Mouse (Mus musculus): ENCODE data around the gene Minar1.

Minar1 gene

DNA sequence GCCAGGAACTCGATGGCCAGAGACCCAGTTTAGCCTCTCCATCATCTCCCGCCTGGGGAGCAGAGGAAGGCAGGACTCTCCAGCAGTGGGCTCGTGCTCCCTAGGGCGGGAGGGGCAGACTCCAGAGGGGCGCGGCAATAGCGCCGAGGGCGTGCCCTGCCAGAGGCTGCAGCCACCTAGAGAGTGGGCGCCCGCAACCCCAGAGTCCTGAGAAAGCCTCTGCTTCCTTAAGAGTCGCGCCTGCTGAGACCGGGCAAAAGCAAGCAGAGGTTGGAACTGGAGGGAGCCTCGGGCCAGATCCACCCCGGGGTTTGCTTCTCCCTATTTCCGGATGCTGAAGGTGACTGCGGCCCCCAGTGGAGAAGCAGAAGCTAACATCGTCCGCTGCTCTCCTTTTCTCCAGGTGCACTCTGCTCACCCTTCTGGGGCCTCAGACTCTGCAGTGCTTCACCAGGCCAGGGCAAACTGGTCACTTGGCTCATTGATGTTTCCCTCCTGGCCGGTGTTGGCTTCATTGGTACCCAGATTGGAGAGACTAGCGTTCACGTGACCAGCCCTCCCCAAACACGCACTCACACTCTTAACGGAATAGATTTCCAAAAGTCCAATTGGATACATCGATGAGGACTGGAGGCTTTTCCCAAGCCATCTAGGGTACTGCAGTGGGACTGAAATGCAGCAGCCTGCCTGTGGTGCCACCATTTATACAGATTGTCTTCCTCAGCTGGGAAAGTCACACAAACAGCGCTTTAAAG is at the start of gene Minar1:
Gene Minar1 (minus strand): TSS at position 120 of the 755 bp plus-strand sequence.
- in situ Hi-C loops (cut with MboI, MseI): no loop called here

DNA sequence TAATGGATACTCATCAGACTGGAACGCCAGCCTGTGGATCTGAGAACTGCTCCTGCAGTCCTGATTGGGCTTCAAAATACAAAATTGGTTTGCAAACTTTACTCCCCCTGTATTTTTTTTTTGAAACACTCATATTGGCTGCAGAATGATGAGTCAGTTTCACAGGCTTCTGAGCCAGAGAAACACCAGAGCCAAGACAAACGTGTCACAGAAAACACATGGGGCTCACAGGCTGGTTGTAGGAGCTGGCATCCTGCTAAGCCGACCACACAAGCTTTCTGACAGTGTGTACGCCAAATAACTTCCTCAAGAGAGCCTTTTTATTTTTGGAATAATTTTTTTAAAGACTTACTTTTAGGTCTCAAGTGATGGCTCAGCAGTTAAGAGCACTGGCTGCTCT is 47.0 kb upstream of the Minar1 start:
- in situ Hi-C loops (cut with MboI, MseI): no loop called here

DNA sequence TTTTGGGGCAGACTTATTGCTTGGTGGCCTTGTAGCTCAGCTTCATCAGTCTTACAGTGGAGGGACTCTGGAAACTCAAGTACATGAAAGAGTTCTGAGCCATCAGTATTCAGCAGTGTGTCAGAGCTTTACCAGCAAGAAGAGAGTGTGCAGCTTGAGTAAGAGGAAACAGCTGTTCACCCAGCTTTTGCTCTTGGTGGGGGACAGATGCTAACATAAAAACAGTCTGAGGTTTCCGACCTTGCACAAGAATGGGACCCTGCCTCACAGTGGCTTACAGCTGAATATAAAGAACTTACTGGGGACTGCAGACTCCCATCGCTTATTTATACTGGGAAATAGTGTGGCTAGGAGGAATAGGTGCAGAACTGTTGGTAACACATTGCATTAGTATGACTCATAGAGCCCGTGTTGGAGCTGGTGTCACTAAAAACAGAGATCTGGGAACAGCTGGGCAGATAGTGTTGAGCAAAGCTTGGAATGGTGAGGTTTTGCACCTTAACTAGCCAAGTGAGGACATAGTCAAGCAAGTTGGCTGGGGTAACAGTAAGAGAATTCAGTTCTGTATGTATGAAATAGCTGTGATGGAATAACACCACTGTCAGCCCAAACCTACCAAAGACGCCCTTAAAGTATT is 44.5 kb upstream of the Minar1 start:
- in situ Hi-C loops (cut with MboI, MseI): no loop called here

DNA sequence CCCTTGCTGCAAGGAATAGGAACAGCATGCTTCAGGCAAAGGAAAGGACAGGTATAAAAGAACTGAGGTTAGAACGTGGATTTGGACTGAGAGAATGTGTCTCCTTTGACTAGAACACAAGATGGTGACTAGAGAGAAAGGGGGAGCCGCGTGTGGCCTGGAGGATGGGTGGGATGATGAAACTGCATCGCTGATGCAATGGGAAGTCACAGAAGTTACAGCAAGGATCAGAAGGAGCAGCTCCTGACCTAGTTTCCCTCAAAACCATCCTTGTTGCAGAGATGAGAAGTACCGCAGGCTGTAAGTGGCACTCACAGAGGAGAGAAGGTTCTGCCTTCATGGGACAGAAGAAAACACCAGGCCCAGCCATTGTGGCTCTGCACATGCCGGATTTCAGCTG is 28.0 kb upstream of the Minar1 start:
- in situ Hi-C loops (cut with MboI, MseI): no loop called here

DNA sequence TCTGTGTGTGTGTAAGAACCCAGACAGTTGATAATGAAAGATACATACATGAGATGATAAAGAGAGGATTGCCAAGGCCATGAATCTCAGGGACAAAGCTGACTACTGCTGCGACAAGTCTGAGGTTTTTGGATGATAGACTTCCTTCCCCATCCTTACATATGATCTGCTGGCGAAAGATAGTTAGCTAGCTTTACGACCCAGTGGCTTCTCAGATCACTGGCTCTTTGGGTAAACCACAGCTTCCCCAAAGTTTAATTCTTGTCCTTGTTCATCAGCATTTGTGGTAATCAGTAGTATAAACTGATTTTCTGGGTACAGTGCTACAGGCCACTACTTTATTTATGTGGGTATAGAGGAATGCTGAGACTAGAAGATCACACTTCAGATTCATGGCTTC is 14.5 kb upstream of the Minar1 start:
- in situ Hi-C loops (cut with MboI, MseI): no loop called here

DNA sequence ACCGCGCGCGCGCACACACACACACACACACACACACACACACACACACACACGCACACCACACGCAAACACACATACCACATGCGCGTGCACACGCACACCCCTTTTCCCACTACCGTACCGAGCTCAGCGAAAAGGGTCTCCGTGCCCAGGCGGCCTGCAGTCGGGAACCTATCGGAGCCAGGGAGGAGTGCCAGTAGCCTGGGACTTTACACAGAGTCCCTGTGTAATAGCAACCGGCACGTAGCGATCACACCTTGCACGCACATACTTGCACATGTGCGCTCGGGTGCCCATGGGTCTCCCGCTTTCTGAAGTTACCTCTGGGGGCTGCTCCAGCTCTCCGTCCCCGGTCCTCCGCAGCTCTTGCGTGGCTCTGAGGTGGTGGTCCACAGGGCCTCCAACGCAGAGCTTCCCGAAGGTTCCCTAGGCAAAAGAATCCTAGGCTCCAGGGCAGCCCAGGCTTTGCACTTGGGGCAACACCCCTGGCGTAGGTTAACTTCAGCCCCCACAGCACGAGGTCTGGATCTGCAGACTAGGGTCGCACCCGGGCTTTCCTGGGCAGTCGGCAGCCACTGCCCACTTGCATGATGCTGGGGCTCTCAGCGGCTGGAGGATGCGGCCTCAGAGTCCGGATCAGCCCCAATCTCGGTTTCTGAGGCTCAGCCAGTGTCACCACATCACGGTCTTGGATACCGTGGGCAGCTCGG is 474 bp downstream of the Minar1 start:
- in situ Hi-C loops (cut with MboI, MseI): no loop called here

DNA sequence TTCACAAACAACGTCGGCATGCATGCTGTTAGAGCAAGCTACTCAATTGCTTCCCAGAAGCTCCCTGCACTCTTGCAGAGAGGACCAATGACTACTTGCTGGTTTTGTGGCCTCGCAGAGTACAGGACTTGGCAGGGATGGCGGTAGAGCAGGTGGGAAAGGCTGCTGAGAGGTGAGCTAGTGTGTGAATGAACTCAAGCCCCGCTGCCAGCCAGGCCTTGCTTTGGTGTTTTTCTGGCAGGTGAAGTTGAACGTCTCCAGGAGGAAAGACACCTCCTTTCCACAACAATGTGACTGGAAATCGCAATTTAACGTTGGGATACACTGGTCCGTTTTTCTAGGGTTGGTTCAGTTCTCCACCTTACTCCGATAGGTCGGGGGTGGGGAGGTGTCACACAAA is 1.2 kb downstream of the Minar1 start:
- in situ Hi-C loops (cut with MboI, MseI): no loop called here

DNA sequence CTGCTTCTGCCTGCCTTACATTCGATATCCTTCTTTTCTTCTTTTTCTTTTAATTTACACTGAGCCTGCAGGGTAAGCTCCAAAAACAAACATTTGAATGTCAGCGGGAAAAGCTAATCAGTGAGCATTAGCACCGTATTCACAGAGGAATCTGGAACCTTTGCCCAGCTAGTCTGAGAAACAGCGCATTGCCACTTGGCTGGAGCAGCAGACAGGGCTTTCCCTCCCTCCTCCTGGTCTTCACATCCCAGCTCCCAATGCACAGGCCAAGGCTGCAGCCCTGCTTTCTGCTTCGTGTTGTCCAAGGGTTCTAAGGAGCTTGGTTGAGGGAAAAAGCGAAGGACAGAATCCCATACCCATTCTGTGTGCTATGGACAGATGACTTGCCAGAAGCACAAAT is 2.6 kb downstream of the Minar1 start:
- in situ Hi-C loops (cut with MboI, MseI): no loop called here

DNA sequence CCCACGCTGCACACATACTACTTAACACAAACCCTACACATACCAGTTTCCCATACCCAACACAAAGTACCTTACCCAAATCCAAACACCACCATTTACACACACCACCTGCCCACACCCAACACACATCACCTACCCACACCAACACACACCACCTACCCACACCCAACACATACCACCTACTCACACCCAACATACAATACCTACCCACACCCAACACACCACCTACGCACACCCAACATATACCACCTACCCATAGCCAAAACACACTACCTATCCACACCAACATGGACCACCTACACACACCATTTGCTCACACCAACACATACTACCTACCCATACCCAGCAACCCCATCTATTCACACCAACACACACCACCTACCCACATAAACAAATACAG is 6.0 kb downstream of the Minar1 start:
- in situ Hi-C loops (cut with MboI, MseI): no loop called here

DNA sequence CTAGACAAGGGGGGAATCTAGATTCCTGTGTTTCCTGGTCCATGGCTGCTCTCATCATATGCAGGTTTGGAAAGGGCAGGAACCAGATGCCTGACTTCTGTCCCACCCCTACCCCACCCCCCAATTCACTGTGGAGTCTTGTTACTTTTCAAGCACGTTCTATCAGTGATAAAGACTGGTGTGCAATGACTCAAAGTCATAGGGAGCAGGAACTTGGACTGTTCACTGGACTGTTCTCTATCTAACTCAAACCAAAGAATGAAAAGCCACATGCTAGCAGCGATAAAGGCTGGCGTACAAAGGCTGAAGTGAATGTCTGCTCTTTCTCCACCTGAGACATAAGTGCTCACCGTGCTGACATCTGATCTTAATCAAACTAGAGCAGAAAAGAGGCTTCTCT is 12.3 kb downstream of the Minar1 start:
- in situ Hi-C loops (cut with MboI, MseI): no loop called here

DNA sequence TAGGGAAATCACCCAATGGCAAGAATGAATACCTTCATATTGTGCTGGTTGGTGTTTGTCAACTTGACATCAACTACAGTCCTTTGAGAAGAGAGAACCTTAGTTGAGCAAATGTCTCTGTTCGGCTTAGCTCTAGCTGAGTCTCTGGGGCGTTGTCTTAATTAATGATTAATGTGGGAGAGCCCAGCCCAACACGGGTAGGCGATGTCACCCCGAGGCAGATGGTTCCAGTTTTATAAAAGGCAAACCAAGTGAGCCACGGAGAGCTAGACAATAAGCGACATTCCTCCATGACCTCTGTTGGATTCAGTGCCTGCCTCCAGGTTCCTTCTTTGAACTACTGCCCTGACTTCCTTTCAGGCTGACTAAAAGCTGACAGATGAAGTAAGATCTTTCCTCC is 15.6 kb downstream of the Minar1 start:
- in situ Hi-C loops (cut with MboI, MseI): no loop called here

DNA sequence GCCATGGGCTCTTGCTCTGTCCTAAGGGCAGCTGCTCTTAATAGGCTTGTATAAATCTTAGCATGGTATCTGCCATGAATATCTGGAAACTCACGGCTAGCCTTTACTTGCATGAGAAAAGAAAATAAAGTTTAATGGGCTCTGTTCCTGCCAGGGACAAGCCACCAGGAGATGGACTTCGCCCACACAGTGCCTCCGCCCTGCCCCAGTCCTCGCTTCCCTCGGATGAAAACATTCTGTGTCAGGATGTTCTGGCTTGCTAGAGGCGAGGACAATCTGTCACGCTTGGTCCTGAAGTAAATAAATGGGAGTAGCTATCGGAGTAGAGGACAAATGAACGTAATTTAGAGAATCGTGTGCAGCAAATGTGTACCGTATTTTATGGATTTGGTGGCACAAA is 16.7 kb downstream of the Minar1 start:
- in situ Hi-C loops (cut with MboI, MseI): no loop called here

DNA sequence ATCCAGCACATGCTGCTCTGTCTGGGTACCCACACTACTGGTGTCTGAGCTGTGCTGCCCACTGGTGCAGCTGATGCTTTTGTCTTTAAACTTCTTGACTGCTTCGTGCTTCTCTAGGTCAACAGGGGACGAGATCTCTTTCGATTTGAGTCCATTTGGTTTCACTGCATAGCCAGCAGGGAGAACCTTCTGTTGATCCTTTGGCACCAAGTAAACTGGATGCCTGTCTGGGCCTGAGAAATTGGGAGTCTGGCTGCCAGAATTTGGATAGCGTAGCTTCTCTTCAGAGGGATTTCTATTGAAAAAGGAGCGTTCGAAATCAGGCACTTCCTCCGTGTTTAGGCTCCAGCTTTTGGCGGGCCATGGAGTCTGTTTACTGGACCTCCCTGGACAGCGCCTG is 21.0 kb downstream of the Minar1 start:
- in situ Hi-C loops (cut with MboI, MseI): no loop called here

DNA sequence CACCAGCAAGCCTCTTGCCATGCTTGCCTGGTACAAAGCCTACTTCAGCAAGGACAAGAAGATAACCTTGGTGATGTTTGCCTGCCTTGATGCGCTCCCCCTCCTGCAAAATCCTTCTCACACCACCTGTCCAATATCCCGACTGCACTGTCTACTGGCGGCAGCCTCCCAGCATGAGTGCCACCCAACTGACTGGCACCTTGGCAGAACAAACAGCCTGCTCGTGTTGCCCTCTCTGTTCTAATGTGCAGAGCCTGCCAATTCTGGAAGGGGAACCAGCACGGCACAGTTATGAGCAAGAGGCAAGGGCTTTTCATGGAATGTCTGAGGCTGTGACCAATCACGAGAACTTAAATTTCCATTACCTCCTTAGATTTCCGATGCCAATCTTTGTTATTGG is 22.2 kb downstream of the Minar1 start:
- in situ Hi-C loops (cut with MboI, MseI): no loop called here

DNA sequence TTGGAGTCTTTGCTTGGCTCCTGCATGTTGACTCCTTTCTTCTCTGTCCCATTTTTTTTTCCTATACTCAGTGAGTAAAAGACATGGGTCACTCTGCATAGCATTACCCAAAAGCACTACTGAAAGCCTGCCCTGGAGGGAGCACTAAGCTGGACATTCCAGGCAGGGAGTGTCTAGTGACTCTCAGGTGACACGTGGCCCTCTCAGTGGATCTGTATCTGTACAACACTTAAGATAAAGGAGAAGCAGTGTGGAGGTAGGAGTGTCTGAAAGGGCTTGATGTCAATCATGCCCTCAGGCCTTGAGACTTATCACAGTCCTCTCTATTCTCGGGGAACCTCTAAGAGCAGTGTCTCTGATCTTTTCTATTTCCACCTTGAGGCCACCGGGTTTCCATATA is 25.9 kb downstream of the Minar1 start:
- in situ Hi-C loops (cut with MboI, MseI): no loop called here

DNA sequence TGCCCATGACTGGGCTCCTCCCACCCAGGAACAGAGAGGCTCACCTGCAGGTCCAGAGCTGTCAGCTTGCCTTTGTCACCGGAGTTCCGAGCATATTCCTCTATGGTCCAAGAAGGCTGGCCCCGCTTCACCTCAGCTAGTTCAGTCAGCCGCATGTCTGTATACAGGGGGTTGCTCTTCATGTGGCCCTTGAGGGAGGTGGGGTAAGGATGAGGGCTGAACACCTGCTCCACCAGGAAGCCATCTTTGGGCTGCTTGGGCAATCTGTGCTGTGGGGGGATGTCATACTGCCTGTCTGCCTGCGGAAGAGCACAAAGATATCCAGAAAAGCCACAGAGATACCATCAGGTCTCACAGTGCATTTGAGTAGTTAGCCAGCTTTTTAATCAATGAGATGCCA is 26.5 kb downstream of the Minar1 start:
- in situ Hi-C loops (cut with MboI, MseI): no loop called here

DNA sequence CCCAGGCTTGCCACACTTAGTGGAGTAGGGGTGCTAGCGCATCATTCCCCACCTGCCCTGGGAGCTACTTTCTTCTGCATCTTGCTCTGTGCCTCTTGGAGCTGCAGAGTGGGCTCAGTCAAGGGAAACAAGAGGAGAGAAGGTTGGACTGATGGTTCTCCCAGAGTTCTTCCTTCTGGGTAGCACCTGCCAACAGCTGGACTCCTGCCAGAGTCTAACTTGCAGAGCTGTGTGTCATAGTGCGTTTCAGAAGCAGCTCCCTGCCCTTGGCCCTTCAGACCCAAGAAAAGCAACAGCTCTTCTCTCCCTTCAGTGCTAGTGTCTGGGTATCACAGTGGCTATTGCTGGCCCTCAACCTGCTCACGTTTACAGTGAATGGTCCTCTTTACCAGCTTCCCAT is 30.5 kb downstream of the Minar1 start:
- in situ Hi-C loops (cut with MboI, MseI): no loop called here

DNA sequence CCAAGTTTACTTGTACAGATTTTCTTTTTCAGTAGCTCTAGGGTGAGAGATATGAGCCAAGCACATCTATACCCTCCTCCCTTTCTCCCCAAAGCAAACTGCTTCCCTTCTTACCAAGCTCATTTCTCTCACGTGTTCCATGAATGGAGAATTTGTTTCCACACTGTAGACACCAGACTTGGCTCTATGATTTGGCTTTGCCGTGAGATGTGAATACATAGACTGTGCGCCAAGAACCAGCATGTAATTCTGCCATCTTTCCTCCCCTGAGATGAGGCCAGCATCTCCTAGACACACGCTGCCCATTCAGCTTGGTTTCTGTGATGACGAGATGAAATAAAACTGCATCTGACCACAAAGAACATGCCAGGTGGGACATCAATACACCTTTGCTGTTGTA is 44.5 kb downstream of the Minar1 start:
- in situ Hi-C loops (cut with MboI, MseI): no loop called here

DNA sequence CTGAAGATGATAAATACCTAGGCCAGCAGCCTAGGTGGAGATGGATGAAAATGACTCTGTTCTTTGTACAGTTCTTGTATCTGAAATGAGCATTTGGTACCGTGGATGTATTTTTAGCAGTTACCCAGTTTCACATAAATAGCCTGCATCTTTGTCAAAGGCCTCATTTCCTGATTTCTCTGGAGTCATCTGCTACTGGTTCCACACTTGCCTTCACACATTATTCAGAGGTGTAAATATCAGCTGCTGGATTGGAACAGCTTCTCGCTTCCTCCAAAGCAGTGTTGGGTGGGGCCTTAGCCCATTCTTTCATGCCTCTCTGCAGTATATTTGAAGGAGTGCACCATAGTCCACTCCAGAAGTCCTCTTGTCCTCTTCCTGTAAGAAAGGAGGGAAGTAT is 70.3 kb downstream of the Minar1 start:
- in situ Hi-C loops (cut with MboI, MseI): no loop called here

Data from T-helper 17 cell (primary cell).